Mouse (Mus musculus) kidney, adult 8-10 months (tissue): Measurements from ENCODE around the gene Rab3il1.

ENCODE experiments used
- DNase-seq, 2 experiments: peaks; one replicate each; pipeline ENCODE4 v3.0.0; 2022

The Rab3il1 gene

DNA sequence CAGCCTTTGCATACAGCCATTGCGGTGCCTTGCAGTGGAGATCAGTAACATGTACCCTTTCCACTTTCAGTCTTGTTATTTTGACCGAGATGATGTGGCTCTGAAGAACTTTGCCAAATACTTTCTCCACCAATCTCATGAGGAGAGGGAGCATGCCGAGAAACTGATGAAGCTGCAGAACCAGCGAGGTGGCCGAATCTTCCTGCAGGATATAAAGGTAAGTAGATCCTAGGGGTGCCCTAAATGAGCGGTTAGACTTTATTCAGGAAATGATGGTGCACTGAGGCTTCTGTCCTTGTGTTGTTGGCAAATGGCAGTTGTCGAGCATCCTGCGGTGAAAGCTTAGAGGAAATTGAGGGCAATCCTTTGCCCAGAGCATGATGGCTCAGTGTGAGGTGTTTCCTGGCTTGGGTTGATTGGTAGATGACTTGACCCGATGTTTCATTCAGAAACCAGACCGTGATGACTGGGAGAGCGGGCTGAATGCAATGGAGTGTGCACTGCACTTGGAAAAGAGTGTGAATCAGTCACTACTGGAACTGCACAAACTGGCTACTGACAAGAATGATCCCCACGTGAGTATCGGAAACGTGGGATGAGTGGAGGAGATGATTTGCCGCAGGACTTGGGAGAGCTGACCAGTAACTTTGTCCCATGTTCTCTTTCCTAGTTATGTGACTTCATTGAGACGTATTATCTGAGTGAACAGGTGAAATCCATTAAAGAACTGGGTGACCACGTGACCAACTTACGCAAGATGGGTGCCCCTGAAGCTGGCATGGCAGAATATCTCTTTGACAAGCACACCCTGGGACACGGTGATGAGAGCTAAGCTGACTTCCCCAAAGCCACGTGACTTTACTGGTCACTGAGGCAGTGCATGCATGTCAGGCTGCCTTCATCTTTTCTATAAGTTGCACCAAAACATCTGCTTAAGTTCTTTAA lies 17.1 kb upstream of the Rab3il1 start:
- DNase-seq = no peak

- DNase-seq = no peak
These were observed 16.1 kb upstream of the Rab3il1 start for GRCm38 (mm10) chr19:9985190-9985899.

DNA sequence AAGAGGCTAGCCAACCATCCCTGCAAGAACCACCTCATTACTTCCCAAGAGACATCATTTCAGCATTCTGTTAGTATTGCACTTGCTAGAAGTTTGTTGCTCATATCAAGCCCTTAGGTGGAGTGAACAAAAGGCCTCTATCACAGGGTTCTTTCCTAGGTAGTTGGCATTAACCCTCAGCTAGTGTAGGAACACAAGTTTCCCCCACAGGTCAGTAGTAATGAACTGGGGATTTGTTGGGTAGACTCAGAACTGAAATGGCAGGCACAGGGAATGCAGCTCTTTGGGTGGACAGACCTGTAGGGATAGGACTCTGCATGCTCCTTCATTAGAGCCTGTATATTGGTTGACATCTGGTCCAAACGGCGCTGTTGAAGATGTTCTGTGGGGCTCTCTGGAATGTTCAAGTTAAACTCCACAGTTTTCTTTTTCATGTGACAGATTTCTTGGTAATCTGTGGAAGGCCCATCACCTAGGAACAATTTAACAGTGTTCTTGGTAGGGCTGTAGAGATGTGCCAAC lies 15.5 kb upstream of the Rab3il1 start:
- no peak for DNase-seq

DNA sequence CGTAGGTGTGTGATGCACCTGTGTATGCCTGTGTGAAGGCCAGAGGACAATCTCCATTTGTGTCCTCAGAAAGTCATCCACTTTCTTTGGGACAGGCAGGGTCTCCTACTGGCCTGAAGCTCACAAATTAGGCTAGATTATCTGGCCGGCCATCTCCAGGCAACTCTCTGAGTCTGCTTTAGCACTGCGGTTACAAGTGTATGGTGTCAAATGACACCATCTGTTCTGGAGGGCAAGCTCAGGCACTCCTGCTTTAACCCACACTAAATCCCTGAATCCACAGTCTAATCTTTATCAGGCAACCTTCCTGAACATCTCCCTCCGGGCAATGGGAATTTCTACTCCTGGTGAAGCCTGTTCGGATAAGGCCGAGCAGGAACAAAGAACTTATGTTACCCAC lies 14.3 kb upstream of the Rab3il1 start:
- DNase-seq = no peak

GRCm38 (mm10) chr19:9987593-9987992 lies 13.9 kb upstream of the Rab3il1 start:
- no peak for DNase-seq

DNA sequence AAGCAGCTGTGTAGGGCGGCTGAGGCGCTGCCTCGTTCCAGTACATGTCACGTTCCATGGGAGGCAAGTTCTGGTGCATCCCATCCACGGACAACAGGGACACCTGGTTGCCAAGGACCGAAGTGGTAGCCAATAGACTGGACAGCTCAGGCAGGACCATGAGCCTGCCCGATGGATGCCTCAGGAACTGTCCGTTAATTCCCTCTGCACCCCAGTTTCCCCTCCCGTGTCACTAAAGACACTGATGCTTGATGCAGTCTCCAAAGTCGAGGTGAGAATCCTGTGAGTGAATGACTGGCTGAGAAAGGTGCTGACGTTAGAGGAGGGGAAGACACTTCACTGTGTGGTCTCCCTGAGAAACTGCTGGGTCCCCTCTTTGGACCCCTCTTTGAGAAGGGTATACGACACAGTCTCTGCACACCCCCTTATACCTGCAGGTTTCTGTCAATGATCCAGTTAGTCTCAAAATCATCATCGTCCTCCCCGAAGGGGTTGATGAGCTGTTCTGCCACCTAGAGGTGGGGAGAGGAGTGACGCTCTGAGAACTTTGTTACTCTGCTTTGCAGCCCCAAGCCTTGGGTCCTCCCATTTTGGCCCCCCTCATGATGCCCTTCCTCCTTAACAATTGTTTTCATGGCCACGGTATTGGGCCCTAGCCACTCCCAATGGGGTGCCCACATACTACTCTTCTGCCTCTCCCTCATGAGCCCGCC lies 12.1 kb upstream of the Rab3il1 start:
- DNase-seq = no peak

- DNase-seq = no peak
These were observed 11.6 kb upstream of the Rab3il1 start for GRCm38 (mm10) chr19:9989884-9990256.

DNA sequence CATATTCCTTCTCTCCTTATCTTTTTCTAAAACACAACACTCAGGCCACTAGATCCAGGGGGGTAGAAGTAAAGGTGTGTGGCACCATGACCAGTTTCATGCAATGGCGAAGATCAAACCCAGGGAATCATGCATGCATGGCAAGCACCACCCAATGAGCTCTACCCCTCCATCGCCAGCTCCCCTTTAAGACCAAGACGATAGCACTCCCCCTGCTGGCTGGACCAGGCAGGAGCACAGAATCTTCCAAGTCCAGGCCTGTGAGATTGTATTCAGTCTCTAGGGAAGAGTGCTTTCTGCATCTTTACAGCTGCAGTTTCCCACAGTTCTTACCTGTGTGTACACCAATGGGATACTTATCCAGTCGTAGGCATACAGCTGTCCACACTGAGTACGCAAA lies 10.2 kb upstream of the Rab3il1 start:
- peak; percentile 65 to 84 for DNase-seq

GRCm38 (mm10) chr19:9992011-9992958 lies 9.2 kb upstream of the Rab3il1 start:
- no peak for DNase-seq

DNA sequence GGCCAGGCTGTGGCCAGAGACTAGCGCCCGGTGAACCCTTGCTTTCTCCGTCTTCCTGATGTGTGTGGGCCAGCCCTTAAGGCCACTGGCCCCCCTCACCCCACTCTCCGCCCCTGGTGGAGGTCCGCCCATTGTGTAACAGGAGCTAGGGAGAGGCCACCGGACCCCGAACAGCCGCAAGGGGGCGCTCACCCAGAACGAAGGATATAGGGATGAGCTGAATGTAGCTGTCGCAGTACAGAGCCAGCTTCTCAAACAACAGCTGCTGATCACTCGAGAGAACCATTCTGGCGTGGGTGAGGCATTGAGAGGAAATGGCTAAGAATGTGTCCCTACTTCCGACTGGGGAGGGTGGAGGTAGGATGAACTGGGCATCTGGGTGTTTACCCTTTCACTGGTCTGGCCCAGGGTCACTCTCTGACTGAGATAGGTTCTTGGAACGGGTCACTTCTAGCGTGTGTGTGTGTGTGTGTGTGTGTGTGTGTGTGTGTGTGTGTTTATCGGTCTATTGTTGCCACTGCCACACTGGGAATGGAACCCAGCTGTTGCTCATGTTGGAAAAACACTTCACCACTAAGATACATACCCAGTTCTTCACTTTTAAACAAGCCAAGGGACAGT lies 8.3 kb upstream of the Rab3il1 start:
- DNase-seq = peak; percentile 81 to 91

GRCm38 (mm10) chr19:9997204-9998062 lies 4.0 kb upstream of the Rab3il1 start:
- no peak for DNase-seq

- no peak for DNase-seq
These were observed 3.4 kb upstream of the Rab3il1 start for GRCm38 (mm10) chr19:9998063-9998416.

DNA sequence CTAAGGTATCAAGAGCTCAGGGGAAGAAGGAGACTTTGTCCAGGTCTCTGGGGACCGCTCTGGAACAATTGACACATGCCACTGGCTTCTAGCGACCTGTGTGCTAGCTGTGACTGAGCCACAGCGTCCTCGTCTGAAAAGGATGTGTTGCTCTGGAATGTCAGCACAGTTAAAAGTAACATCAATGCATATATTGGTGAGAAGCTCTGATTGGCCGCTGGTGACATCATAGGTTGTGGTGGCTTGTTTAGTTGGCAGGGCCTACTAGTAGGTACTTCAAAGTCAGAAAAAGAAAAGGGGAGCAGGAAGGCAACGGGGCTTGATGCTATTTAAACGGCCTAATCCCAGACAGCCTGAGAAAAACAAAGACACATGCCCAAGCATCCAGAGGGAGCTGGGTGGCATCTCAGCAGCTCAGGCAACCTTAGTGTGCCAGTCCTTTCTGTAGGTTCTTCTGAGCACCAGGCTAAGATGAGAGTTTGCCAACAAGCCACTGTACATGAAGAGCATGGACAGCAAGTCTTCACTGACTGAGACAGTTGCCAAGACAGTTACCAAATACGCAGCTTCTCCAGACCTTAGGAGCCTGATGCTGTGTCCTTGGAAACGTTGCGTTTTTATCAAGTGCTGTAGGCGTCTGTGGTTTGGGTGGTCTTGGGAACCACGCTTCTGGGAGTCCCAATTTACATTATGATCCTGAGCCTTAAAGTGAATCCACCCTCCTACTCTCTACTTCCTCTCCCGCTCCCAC lies 2.6 kb upstream of the Rab3il1 start:
- no peak for DNase-seq

DNA sequence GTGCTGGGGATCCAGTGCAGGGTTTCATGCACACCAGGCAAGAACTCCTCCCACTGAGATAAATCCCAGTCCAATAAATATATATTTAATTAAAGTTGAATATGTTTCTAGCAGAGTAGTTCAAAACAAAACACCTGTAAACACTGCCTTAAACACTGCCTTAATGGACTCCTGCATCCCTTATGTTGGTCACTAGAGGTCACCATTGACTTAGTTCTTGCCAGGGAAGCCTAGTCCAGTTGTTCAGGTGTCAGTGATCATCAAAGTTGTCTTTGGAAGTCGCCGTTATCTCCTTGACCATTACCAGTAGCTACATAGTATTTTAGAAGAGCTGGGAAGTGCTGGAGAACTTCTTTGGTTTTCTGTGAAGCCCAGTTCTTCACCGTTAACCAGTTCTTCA lies 1.1 kb upstream of the Rab3il1 start:
- peak in 1 of 2 experiments; percentile 53 for DNase-seq

DNA sequence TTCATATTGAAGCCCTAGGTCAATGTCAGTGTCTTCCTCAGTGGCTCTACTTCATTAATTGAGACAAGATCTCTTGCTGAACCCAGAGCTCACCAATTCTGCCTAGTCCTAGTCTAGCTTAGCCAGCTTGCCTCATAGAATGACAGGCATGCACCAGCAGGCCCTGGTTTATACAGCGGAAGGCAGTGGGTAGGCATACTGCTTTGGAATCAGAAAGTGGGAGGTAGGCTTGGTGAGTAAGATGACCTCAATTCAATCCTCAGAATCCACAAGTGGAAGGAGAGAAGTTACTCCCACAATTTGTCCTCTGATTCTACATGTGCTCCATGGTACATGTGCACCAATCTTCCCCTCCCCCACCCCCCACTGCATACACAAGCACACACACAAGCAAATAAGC lies 2.2 kb downstream of the Rab3il1 start:
- DNase-seq = no peak

DNA sequence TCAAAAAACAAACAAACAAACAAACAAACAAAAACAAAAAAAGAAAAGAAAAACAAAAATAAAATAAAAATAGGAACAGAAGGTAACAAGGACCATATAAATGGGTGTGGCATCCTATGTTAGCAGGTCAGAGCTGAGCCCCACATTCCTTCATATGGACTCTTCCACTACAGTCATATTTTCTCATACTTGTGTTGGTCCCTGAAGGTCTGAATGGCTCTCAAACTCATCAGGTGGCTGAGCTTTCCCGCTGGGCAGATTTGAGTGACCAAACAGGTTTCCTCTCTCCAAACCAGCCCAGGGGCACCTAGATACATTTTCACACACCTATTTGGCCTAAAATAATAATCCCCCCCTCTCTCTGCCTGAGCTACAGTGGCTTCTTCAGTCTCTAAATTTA lies 9.9 kb downstream of the Rab3il1 start:
- DNase-seq = no peak

- no peak for DNase-seq
These were observed 11.4 kb downstream of the Rab3il1 start for GRCm38 (mm10) chr19:10012827-10013278.

DNA sequence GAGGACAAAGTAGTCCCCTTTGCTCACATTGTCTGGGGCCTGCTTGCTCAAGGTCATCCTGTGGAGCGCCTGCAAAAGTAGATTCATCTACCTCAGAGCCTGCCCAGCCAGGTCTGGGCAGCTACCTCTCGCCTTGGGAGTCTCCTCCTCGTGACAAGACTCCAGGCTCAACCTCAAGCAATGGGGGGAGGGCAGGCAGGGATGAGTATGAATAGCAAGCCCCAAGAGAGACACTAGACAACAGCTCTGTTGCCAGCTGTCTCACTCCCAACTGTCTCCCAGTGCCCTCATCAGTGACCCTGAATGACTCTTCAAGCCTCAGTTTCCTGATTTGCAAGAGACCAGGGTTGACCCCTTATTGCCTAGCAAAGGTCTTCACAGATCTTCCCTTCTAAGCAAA lies 11.9 kb downstream of the Rab3il1 start:
- no peak for DNase-seq

- no peak for DNase-seq
These were observed 12.4 kb downstream of the Rab3il1 start for GRCm38 (mm10) chr19:10013913-10014312.

DNA sequence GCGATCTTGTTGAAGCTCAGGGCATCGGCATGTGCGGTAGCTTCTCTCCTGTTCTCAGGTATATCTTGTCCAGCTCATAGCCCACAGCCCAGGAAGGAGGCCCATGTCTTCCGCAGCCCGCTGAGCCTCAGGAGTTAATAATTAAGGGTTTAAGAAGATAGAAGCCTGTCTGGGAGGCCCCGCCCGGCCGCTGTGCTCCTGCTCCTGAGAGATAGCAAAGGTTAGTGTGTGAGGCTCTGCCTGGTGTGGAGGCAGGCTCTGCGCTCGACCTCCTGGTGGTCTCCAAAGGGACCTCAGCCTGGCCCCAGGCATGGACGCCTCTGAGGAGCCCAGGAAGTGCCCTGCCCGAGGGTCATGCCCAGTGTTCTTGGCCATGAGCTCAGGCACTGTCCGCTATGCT lies 13.4 kb downstream of the Rab3il1 start:
- peak; percentile 72 to 75 for DNase-seq
